Mouse (Mus musculus) hindbrain, embryonic 16.5 days (tissue): Measurements from ENCODE around the gene Stard5. TPM values are rescaled to one million over a fixed set of nuclear protein-coding genes. Genes with fewer than 3 reads are reported as not detected.

Experiments
- ATAC-seq: fragments of 200-750 bp; cut with Nextera tagmentation; 2 replicates; pipeline ENCODE4 v1.8.0; 2017; ENCODE audit warnings: moderate TSS enrichment, moderate library complexity
- H3K27ac ChIP-seq: fragments of 300-500 bp; sonication (generic); 2 replicates; pipeline ENCODE4 v1.5.1; 2014; ENCODE audit warnings: low read depth, mild to moderate bottlenecking, control low read depth, low read length, moderate library complexity
- H3K27me3 ChIP-seq: fragments of 300-500 bp; sonication (generic); replicated peaks from 2 replicates; pipeline ENCODE4 v1.6.1; 2014; ENCODE audit warnings: low read length; ENCODE audit not compliant: control insufficient read depth, insufficient read depth
- H3K36me3 ChIP-seq: fragments of 300-500 bp; sonication (generic); 2 replicates; pipeline ENCODE4 v1.6.1; 2014; ENCODE audit warnings: mild to moderate bottlenecking, low read length, moderate library complexity, mixed read lengths; ENCODE audit not compliant: control insufficient read depth, insufficient read depth
- H3K4me1 ChIP-seq: fragments of 300-500 bp; sonication (generic); 2 replicates; pipeline ENCODE4 v1.6.1; 2014; ENCODE audit warnings: low read depth, low read length; ENCODE audit not compliant: control insufficient read depth, insufficient read depth
- H3K4me2 ChIP-seq: fragments of 300-500 bp; sonication (generic); 2 replicates; pipeline ENCODE4 v1.6.1; 2014; ENCODE audit warnings: mild to moderate bottlenecking, low read length, control low read depth, moderate library complexity
- H3K4me3 ChIP-seq: fragments of 300-500 bp; sonication (generic); 2 replicates; pipeline ENCODE4 v1.5.1; 2014; ENCODE audit warnings: mild to moderate bottlenecking, low read length, control low read depth, moderate library complexity
- H3K9ac ChIP-seq: fragments of 300-500 bp; sonication (generic); 2 replicates; pipeline ENCODE4 v1.6.1; 2014; ENCODE audit warnings: low read depth, mild to moderate bottlenecking, control low read depth, low read length, moderate library complexity
- H3K9me3 ChIP-seq: fragments of 300-500 bp; sonication (generic); 2 replicates; pipeline ENCODE4 v1.6.1; 2014; ENCODE audit warnings: mild to moderate bottlenecking, low read length, moderate library complexity; ENCODE audit not compliant: control insufficient read depth
- WGBS: fragments of 180-500 bp; shearing (Covaris S2); extraction: QIAGEN DNeasy Blood & Tissue Kit; methylation state at CpG from one replicate; pipeline ENCODE4 v1.1.7; 2014; 5-methylcytosine and 5-hydroxymethylcytosine counted together
- polyA plus RNA-seq: library from polyadenylated mRNA; unstranded; fragments of >200 nt; fragmentation: Nextera tagmentation; extraction: Ambion mirVana; gene quantifications from 2 replicates; pipeline ENCODE4 v1.2.1, GENCODE M21; 2015

The Stard5 gene
- 6.6 and 7.3 TPM in 2 replicates for polyA plus RNA-seq

DNA sequence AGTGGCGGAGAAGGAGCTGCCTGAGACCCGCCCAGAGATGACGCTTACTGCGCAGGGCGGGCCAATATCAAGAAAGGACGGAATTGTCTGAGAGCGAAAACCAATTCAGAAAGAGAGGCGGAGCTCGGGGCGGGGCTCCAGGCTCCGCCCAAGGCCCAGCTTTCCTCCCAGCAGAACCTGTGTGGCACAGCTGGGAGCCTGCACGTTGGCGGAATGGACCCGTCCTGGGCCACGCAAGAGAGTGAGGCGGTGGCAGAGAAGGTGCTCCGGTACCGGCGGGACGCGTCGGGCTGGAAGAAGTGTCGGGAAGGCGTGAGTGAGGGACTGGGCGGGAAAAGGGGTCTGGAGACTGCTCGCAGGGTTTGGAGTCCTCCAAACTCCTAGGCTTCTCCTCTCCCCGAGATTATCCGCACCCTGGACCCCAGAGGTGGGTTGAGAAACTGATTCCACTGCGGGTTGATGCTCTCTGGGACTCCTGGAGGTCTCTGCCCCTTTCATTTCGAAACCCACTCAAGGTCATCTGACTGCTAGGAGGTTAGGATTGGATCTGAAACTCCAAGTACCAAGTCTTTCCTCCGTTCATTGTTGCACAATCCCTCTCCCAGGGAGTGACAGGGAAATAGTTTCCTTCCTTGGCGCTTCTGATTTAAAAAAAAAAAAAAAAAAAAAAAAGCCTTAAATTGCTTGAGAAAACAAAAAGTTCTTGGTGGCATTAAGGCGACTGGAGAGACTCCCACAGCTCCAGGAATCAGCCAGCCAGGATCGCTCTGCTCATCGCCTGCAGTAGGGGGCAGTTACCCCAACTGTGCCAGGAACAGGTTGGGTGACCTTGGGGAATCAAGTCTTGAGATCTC is at the start of gene Stard5:
Gene Stard5 (plus strand): TSS at position 132 of the 854 bp plus-strand sequence.
- Histone ChIP-seq H3K9ac (peak within 1 kb of the TSS; percentile 77), H3K4me1 (peaks cover 11% of the 10 kb centered on the region; the same call in 1 of the 2 replicates), H3K27me3 (no peaks in the 10 kb centered on the region), H3K9me3 (no peaks in the 10 kb centered on the region), H3K27ac (peak within 1 kb of the TSS; percentile 81), H3K4me2 (peak within 1 kb of the TSS; percentile 56), H3K4me3 (peak within 1 kb of the TSS; percentile 68), H3K36me3 (no peaks in the 10 kb centered on the region)
- peak; percentile 99 for ATAC-seq
- under 1% methylated on average over 35 of the region's 35 CpGs for WGBS

DNA sequence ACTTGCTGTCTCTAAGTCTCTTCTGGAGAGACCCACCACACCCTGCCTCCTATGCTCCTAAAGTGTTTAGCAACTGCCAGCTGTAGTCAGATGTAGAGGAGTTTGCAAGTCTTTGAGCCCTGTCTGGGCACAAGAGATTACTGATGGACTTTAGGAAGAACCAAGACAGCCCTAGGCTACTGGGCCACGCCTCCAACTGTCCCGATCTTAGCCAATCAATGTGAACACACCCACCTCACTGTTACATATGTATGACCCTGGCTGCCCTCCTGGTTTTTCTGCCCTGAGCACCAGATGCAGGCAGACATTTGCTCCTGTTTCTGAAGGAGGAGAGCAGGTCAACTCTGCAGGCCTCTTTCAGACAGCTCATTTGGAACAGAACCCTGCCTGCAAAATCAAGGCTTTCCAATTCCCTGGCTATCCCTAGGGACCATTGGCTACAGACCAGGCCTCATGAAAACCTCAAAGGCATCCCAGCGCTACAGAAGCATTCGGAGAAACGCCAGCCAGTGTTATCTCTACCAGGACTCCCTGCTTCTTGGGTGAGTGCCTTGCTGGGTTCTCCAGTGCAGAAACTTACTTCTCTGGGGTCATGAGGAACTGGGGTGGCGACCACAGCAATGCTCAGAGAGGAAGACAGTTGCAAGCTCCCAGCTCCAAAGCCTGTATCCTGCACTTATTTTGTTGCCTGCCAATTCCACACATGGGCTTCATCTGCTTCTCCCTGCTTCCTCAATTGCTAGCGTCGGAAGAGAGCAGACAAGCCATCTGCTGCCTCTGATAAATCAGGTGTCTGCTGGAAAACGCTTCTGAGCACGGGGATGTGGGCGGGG is 46.9 kb upstream of the Stard5 start, which contains the start of gene Tmc3:
Gene Tmc3 (plus strand): TSS at position 289 of the 833 bp plus-strand sequence.
- no peaks in the 10 kb centered on the region for H3K27me3 ChIP-seq
- H3K36me3 ChIP-seq, result no peaks in the 10 kb centered on the region
- H3K4me3 ChIP-seq, result no peak within 1 kb of the TSS
- H3K27ac ChIP-seq, result peak within 1 kb of the TSS; percentile 48; the same call in 1 of the 2 replicates
- peak within 1 kb of the TSS; percentile 10; the same call in 1 of the 2 replicates for H3K4me2 ChIP-seq
- H3K4me1 ChIP-seq, result peaks cover 8% of the 10 kb centered on the region
- H3K9ac ChIP-seq, result no peak within 1 kb of the TSS
- H3K9me3 ChIP-seq, result no peaks in the 10 kb centered on the region
- WGBS, result 37% methylated on average over 11 of the region's 11 CpGs
- ATAC-seq, result peak; percentile 63

DNA sequence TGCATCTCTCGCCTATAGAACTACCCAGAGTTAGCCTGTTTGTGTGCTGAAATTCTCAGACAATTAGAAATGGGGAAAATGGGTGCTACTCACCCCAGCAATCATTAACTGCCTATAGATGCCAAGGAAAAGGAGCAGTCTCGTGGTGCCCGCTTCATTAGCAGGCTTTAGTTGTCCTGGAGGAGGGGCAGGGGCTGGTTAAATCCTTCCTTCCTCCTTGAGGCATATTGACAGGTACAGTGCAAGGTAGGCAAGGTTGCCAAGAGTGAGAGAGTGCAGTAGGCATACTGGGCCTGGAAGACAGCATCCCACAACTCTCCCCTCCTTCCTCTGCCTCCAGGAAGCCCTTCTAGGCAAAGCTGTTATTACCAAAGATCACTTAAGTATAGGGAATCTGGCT is 37.7 kb upstream of the Stard5 start:
- Histone ChIP-seq H3K9ac (no peak overlapping the region), H3K9me3 (no peaks in the 10 kb centered on the region), H3K27me3 (no peaks in the 10 kb centered on the region), H3K4me1 (no peaks in the 10 kb centered on the region), H3K27ac (no peak overlapping the region), H3K36me3 (no peaks in the 10 kb centered on the region), H3K4me3 (no peak overlapping the region), H3K4me2 (no peak overlapping the region)
- 73% methylated on average over 3 of the region's 3 CpGs for WGBS
- no peak for ATAC-seq

DNA sequence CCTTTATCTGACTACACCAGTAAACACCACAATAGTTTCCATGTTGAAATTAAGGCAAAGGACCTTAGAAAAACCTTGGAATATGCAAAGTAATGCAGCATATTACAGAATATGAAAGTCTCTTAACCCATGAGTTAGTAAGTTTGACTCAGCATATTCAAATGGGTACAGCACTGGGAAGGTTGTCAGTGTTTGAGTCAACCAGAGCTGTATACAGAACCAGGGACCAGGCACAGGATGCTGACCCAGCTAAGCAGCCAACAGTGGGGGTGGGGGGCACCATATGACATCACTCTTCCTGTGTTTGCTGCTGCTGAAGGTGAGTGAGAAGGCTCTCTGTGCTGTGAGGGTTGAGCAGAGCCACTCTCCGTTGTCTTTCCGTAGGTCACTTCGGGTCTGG is 34.7 kb upstream of the Stard5 start:
- Histone ChIP-seq H3K9me3 (no peaks in the 10 kb centered on the region), H3K9ac (no peak overlapping the region), H3K4me1 (no peaks in the 10 kb centered on the region), H3K4me2 (no peak overlapping the region), H3K27ac (no peak overlapping the region), H3K27me3 (no peaks in the 10 kb centered on the region), H3K4me3 (no peak overlapping the region), H3K36me3 (no peaks in the 10 kb centered on the region)
- ATAC-seq, result no peak
- WGBS, result 94% methylated on average over 3 of the region's 3 CpGs

DNA sequence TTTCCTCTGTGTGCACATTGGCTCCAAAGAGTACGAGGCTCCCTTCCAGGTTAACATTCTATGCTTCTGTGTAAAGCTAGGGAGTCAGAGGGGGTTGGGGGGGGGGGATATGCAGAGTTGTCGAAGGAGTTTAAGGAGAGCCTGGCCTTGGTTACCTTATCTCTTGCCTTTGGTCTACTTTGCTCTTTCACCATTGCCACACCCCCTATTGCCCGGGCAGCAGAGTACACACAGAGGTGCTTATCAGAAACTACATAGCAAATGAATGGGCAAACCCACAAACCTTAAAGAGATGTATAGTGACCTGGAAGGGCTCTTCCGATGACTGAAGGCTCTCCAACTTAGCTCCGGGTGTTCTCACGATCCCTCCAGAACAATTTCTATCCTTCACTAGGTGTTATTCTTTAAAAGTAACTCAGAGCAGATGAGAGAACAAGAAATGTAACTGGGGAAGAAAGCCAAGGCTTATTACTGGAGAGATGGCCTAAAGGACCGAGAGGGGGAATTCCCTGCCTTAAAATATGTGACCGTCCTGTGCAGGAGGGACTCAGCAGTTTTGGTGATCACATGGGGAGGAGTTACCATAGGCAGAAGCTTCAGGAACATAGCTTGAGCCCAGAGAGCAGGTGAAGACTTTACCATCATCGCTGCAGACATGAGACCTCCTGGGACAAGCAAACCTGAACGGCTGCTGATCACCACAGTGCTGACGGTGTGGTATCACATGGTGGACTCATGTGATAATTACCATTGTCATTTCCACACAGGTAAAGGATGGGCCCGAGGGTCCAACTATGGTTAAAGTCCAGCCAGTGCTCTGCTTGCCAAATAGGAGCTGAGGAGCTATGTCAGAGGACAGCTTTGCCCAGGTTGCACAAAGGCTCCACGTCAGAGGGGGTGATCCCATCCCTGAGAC is 32.5 kb upstream of the Stard5 start:
- H3K4me1 ChIP-seq, result no peaks in the 10 kb centered on the region
- no peak overlapping the region for H3K27ac ChIP-seq
- H3K36me3 ChIP-seq, result no peaks in the 10 kb centered on the region
- no peak overlapping the region for H3K4me2 ChIP-seq
- H3K27me3 ChIP-seq, result no peaks in the 10 kb centered on the region
- WGBS, result 88% methylated on average over 13 of the region's 13 CpGs
- ATAC-seq, result no peak
- H3K9me3 ChIP-seq, result no peaks in the 10 kb centered on the region
- no peak overlapping the region for H3K4me3 ChIP-seq
- no peak overlapping the region for H3K9ac ChIP-seq

DNA sequence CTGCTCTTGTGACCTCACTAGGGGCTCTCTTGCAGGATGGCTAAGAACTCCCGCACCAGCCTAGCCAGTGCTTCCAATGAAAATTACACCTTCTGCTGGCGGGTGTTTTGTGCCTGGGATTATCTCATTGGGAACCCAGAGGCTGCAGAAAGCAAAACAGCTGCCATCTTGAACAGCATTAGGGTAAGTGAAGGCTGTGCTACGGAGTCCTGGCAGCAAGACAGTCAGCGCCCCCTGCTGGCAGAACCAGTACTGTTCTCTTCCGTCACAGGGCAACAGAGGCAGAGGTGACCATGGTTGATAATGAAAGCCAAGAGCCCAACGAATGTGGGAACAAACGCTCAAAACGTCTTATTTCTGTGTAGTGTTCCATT is 31.9 kb upstream of the Stard5 start:
- ATAC-seq, result no peak
- H3K9ac ChIP-seq, result no peak overlapping the region
- no peak overlapping the region for H3K4me3 ChIP-seq
- no peak overlapping the region for H3K4me2 ChIP-seq
- no peaks in the 10 kb centered on the region for H3K27me3 ChIP-seq
- H3K4me1 ChIP-seq, result no peaks in the 10 kb centered on the region
- H3K36me3 ChIP-seq, result no peaks in the 10 kb centered on the region
- H3K9me3 ChIP-seq, result no peaks in the 10 kb centered on the region
- 55% methylated on average over 8 of the region's 8 CpGs for WGBS
- no peak overlapping the region for H3K27ac ChIP-seq

DNA sequence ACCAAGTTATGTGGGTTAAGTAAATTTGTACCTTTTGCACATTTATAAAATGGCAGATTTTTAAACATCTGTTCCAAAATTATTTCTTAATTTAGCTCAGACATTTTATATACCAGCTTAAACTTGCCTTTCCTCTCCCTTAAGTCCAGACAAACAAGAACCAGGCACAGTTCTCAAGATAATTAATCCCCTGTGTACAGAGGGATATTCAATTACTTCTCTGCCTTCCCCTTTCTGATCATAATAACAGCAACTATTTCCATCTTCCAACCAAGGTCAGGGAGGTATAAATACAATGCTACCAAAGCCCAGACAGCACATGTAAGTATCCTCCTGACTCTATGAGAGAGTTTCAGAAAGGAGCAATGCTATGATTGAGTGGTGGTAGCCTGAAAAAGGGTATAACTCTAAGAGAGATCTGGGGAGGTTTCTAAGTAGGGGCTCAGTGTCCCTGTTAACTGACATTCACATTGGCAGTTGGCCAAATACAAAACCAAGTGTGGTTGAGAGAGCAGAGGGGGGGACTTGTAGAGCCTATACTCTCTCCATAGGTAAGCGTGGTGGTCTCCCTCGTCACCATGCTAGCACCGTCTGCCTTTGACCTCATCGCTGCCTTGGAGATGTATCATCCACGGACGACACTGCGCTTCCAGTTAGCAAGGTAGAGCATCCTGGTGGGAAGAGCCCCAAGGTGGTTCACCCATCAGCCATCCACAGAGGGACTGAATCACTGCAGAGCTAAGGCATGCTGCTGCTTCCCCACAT is 27.4 kb upstream of the Stard5 start:
- 88% methylated on average over 7 of the region's 7 CpGs for WGBS
- no peaks in the 10 kb centered on the region for H3K36me3 ChIP-seq

DNA sequence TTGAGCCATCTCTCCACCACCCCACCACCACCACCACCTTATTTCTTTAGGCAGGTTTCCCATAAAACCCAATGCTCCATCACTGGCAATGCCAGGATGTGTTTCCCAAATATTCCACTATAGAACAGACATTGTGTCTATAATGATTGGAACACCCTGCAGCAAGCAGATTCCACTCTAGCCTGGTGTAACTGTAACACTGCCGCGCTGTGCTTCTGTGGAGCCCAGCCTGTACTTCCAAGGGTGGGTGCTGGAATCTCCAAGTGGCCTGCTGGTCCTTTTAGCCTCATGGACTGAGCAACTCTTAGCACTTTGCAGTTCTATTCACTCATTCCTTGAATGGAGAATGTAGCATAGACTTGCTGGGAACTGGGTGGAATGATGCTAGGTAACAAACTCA is 25.0 kb upstream of the Stard5 start:
- no peaks in the 10 kb centered on the region for H3K4me1 ChIP-seq
- WGBS, result 98% methylated on average over 2 of the region's 2 CpGs
- no peaks in the 10 kb centered on the region for H3K9me3 ChIP-seq
- H3K4me2 ChIP-seq, result no peak overlapping the region
- no peak overlapping the region for H3K4me3 ChIP-seq
- no peaks in the 10 kb centered on the region for H3K36me3 ChIP-seq
- no peak overlapping the region for H3K27ac ChIP-seq
- H3K27me3 ChIP-seq, result no peaks in the 10 kb centered on the region
- no peak for ATAC-seq
- H3K9ac ChIP-seq, result no peak overlapping the region

More for the DNA sequence above, 27.4 kb upstream of the Stard5 start:
- Histone ChIP-seq H3K4me2 (no peak overlapping the region), H3K27me3 (no peaks in the 10 kb centered on the region), H3K4me1 (no peaks in the 10 kb centered on the region), H3K9ac (no peak overlapping the region), H3K27ac (no peak overlapping the region), H3K9me3 (no peaks in the 10 kb centered on the region), H3K4me3 (no peak overlapping the region)
- ATAC-seq, result no peak
